Mouse (Mus musculus) myocyte (in vitro differentiated cells): ENCODE measurements around the gene Nkapl. TPM values are rescaled to one million over a fixed set of nuclear protein-coding genes. Genes with fewer than 3 reads are reported as not detected.
A peak's percentile ranks its signal among the peaks of the same experiment; 100 is the strongest.
"Not testable (repeated sequence)": the region's sequence is repeated elsewhere in the genome, so short reads cannot be mapped to it uniquely, and the experiment has no call there.

Experiments used
- H3K27me3 ChIP-seq: one replicate; pipeline ENCODE4 v1.6.1; 2011; ENCODE audit not compliant: control insufficient read depth, insufficient read depth, insufficient read length
- H3K36me3 ChIP-seq: one replicate; pipeline ENCODE4 v1.6.1; 2011; ENCODE audit not compliant: control insufficient read depth, insufficient read depth
- H3K4me2 ChIP-seq: one replicate; pipeline ENCODE4 v1.6.1; 2011; ENCODE audit warnings: low read depth, control low read depth
- H3K4me3 ChIP-seq: one replicate; pipeline ENCODE4 v1.5.1; 2011; ENCODE audit warnings: mild to moderate bottlenecking, control low read depth, moderate library complexity
- H3K79me2 ChIP-seq: one replicate; pipeline ENCODE4 v1.6.1; 2011; ENCODE audit not compliant: control insufficient read depth, insufficient read depth
- H3ac ChIP-seq: one replicate; pipeline ENCODE4 v1.6.1; 2011; ENCODE audit not compliant: control insufficient read depth, insufficient read length
- CEBPB ChIP-seq: IDR thresholded peaks from 2 replicates; pipeline ENCODE4 v1.6.1; 2011; ENCODE audit warnings: mild to moderate bottlenecking, moderate library complexity; ENCODE audit not compliant: poor library complexity, insufficient read depth, severe bottlenecking
- E2F4 ChIP-seq: IDR thresholded peaks from one replicate; pipeline ENCODE4 v1.6.1; 2011; ENCODE audit warnings: mild to moderate bottlenecking, control low read depth, moderate library complexity; ENCODE audit not compliant: insufficient read depth
- MAX ChIP-seq: IDR thresholded peaks from one replicate; pipeline ENCODE4 v1.6.1; 2011; ENCODE audit warnings: low read depth, mild to moderate bottlenecking, control low read depth
- MYOD1 ChIP-seq, 3 experiments: IDR thresholded peaks; one replicate each; pipeline ENCODE4 v1.6.1; 2011; ENCODE audit warnings: control low read depth in 2 of 3, low read depth in 2 of 3, mild to moderate bottlenecking in 2 of 3, moderate library complexity in 1 of 3; ENCODE audit not compliant: insufficient read length in 2 of 3, control insufficient read depth in 1 of 3
- MYOG ChIP-seq, 3 experiments: IDR thresholded peaks; one replicate each; pipeline ENCODE4 v1.6.1; 2011; ENCODE audit warnings: control low read depth in 2 of 3, low read depth in 2 of 3, mild to moderate bottlenecking in 2 of 3; ENCODE audit not compliant: insufficient read length in 2 of 3, control insufficient read depth in 1 of 3, insufficient read depth in 1 of 3
- POLR2A ChIP-seq: IDR thresholded peaks from one replicate; pipeline ENCODE4 v1.6.1; 2011; ENCODE audit warnings: low read depth, mild to moderate bottlenecking, control low read depth, moderate library complexity; ENCODE audit not compliant: insufficient read length
- POLR2AphosphoS2 ChIP-seq: IDR thresholded peaks from one replicate; pipeline ENCODE4 v1.6.1; 2011; ENCODE audit warnings: low read depth, control low read depth; ENCODE audit not compliant: insufficient read length
- REST ChIP-seq: IDR thresholded peaks from one replicate; pipeline ENCODE4 v1.6.1; 2011; ENCODE audit warnings: mild to moderate bottlenecking, control low read depth, moderate library complexity; ENCODE audit not compliant: insufficient read depth, insufficient read length
- SRF ChIP-seq: IDR thresholded peaks from one replicate; pipeline ENCODE4 v1.6.1; 2011; ENCODE audit warnings: low read depth; ENCODE audit not compliant: control insufficient read depth, insufficient read length
- TCF12 ChIP-seq: IDR thresholded peaks from one replicate; pipeline ENCODE4 v1.6.1; 2011; ENCODE audit warnings: mild to moderate bottlenecking, control low read depth; ENCODE audit not compliant: poor library complexity, insufficient read depth, severe bottlenecking
- TCF3 ChIP-seq: IDR thresholded peaks from one replicate; pipeline ENCODE4 v1.6.1; 2011; ENCODE audit warnings: low read depth, control low read depth; ENCODE audit not compliant: insufficient read length
- USF1 ChIP-seq: IDR thresholded peaks from one replicate; pipeline ENCODE4 v1.6.1; 2011; ENCODE audit warnings: low read depth, mild to moderate bottlenecking, control low read depth, moderate library complexity
- polyA plus RNA-seq: library from polyadenylated mRNA; unstranded; fragments of >200 nt; fragmentation: generic; extraction: Trizol; gene quantifications from one replicate; pipeline ENCODE4 v1.2.1, GENCODE M21; 2012; ENCODE audit warnings: missing spikeins

Gene Nkapl
- polyA plus RNA-seq = 0.05 TPM

DNA sequence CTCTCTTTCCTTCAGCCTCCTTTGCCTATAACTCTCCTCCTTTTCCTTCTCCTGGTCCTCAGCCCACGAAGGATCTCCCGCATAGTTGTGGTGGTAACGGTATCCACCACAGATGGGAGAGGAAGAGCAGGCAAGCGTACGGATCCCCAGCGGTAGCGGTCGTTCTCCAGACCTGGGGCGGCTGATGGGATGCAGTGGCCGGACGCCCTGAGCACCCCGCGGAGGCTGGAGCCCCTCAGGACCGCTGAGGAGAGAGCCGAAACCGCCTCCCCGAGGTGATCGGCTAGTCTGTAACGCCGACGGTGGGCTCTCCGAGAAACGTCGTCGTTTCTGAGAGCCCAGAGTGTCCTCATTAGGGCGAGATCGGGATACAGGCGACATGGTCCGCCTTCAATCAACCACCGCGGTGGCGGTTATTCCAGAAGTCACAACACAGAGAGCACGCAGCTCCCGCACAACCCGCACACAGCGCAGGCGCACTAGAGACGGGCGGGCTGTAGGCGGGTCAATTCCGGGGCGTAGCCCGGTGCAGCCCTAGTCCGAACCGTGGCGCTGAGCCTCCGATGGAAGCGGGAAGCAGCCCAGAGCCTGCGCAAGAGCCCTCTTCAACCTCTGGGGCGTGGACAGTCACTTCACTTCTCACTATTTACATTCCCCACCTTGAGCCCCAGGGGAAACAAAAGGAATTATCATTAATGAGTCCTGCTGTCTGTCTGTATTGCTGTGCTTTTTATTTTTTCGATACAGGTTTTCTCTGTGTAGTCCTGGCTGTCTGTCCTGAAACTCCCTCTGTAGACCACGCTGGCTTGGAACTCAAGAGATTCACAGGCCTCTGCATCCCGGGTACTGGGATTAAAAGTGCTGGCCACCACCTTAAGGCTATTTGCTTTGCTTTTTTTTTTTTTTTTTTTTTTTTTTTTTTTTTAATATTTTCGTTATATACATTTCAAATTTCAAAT lies at the start of gene Nkapl:
Gene Nkapl (minus strand): TSS at position 449 of the 959 bp plus-strand sequence.
- H3K79me2 ChIP-seq = no peaks in the 10 kb centered on the region
- no peak within 1 kb of the TSS for H3K4me3 ChIP-seq
- H3K27me3 ChIP-seq = peaks cover 8% of the 10 kb centered on the region
- no peaks in the 10 kb centered on the region for H3K36me3 ChIP-seq
- TF ChIP-seq POLR2AphosphoS2 (no peak), E2F4 (no peak), CEBPB (no peak), TCF12 (no peak), POLR2A (no peak), REST (no peak), MAX (no peak), MYOG (IDR thresholded peaks at IDR 0.05; ENCODE audit: control insufficient read depth in 1 of 3, insufficient read depth in 1 of 3, insufficient read length in 2 of 3, low read depth in 2 of 3) (no peak), TCF3 (no peak), MYOD1 (IDR thresholded peaks at IDR 0.05; ENCODE audit: control insufficient read depth in 1 of 3, insufficient read length in 2 of 3, low read depth in 2 of 3) (no peak), USF1 (no peak), SRF (no peak)
- H3K4me2 ChIP-seq = peak within 1 kb of the TSS; percentile 24
- H3ac ChIP-seq = no peak within 1 kb of the TSS

DNA sequence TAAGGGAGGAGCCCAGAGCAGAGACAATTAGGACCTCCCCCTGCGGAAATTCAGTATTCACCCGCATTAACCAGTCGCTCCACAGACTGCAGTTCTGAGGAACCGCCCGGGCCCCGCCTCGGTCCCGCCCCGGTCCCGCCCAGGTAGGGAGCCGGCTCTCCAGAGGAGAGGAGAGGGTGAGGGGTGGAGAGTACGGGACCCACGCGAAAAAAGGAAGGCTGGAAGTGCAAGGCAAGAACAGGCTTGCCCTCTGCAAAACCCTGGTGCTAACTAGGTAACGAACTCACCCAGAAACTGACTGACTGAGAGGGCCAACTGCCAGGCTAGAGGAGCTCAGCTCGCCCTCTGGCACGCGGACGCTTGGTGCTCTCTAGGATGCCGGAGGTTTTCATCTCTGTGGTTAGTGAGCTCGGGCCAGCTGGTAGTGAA lies 37.9 kb upstream of the Nkapl start:
- H3K27me3 ChIP-seq = no peaks in the 10 kb centered on the region
- TF ChIP-seq POLR2A (peak; percentile 74), REST (no peak), MYOG (IDR thresholded peaks at IDR 0.05; ENCODE audit: control insufficient read depth in 1 of 3, insufficient read depth in 1 of 3, insufficient read length in 2 of 3, low read depth in 2 of 3) (peak in 1 of 3 experiments; percentile 44), MYOD1 (IDR thresholded peaks at IDR 0.05; ENCODE audit: control insufficient read depth in 1 of 3, insufficient read length in 2 of 3, low read depth in 2 of 3) (peak in 2 of 3 experiments; percentile 23 to 33), TCF3 (no peak), POLR2AphosphoS2 (peak; percentile 74)
- H3K4me3 ChIP-seq = peak overlapping the region; percentile 39
- H3K4me2 ChIP-seq = peak overlapping the region; percentile 91
- no peaks in the 10 kb centered on the region for H3K36me3 ChIP-seq
- H3K79me2 ChIP-seq = no peaks in the 10 kb centered on the region
- H3ac ChIP-seq = no peak overlapping the region

DNA sequence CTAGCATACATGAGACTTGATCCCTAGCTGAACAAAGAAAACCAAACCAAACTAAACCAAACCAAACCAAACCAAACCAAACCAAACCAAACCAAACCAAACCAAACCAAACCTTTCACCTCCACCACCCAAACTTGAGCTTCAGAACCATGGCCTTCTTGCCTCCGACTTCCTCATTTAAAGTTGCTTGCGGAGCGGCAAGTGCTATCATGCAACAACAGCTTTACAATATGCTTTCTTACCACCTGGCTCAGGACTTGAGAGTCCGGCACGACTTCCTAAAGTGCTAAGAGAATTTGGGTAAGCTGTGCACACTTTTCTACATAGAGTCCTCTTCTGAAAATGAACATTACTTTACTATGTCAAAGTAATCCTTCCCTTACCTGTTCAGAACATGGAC lies 34.0 kb upstream of the Nkapl start:
- Histone ChIP-seq H3K27me3 (no peaks in the 10 kb centered on the region), H3ac (no peak overlapping the region), H3K79me2 (no peaks in the 10 kb centered on the region), H3K4me2 (no peak overlapping the region), H3K4me3 (no peak overlapping the region), H3K36me3 (no peaks in the 10 kb centered on the region)
- TF ChIP-seq POLR2A = no peak

DNA sequence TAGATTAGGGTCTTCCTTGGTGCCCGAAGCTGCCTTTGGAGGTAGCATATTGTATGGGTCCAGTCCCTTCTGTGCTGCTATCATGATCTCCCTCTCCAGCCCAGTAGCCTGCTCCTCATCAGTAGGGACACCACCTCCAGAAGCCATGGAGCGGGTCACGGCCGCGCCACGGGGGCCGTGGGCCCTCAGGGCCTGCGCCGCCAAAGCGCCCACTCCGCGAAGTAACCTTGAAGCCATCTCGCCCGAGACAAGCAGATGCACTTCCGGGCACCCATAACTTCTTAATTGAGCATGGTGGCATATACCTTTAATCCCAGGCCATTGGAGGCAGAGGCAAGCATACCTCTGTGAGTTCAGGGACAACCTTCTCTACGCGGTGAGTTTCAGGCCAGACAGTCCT lies 32.9 kb upstream of the Nkapl start, which contains the start of gene Gm11273:
Gene Gm11273 (minus strand): TSS at position 237 of the 400 bp plus-strand sequence.
- not testable (repeated sequence) for H3K36me3 ChIP-seq, H3K79me2 ChIP-seq, H3K4me3 ChIP-seq, H3K4me2 ChIP-seq, H3ac ChIP-seq, H3K27me3 ChIP-seq

DNA sequence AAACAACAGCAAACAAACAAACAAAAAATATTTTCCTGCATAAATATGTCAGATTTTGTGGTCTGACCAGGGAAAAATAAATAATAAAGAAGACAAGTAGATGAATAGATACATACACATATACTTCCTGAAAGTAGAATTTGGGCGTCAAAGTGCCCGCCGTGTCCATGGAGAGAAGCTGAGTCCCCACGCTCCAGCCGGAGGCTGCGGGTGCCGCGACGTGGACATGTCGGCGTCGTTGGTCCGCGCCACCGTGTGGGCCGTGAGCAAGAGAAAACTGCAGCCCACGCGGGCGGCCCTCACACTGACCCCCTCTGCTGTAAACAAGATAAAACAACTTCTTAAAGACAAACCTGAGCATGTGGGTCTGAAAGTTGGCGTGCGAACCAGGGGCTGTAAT lies 26.8 kb upstream of the Nkapl start, which contains the start of gene AK157302:
Gene AK157302 (plus strand): TSS at position 144 of the 400 bp plus-strand sequence.
- Histone ChIP-seq H3K36me3 (no peaks in the 10 kb centered on the region), H3K4me3 (no peak within 1 kb of the TSS), H3K79me2 (no peaks in the 10 kb centered on the region), H3K4me2 (no peak within 1 kb of the TSS), H3ac (no peak within 1 kb of the TSS), H3K27me3 (no peaks in the 10 kb centered on the region)
- no peak for TF ChIP-seq MYOD1 (IDR thresholded peaks at IDR 0.05; ENCODE audit: control insufficient read depth in 1 of 3, insufficient read length in 2 of 3, low read depth in 2 of 3)
- no peak for TF ChIP-seq REST
- TF ChIP-seq SRF = no peak
- no peak for TF ChIP-seq MYOG (IDR thresholded peaks at IDR 0.05; ENCODE audit: control insufficient read depth in 1 of 3, insufficient read depth in 1 of 3, insufficient read length in 2 of 3, low read depth in 2 of 3)
- no peak for TF ChIP-seq TCF12
- TF ChIP-seq MAX = no peak
- TF ChIP-seq CEBPB = no peak
- TF ChIP-seq POLR2A = no peak
